Mouse (Mus musculus) mesoderm, embryonic 11.5 days (tissue): ENCODE results near the gene Zfp746.

Source experiments
- DNase-seq: peaks from one replicate; pipeline ENCODE4 v3.0.0-alpha.2; 2012; ENCODE audit warnings: low read depth, low spot score

Gene Zfp746

GRCm38 (mm10) chr6:48086471-48086878 lies at the start of gene Zfp746:
TSS of gene Zfp746 (minus strand) at chr6:48086593.
- DNase-seq: peak; percentile 91

- DNase-seq: peak; percentile 60
Observed at GRCm38 (mm10) chr6:48121092-48121491, 34.7 kb upstream of the Zfp746 start.

- DNase-seq: no peak
Observed at GRCm38 (mm10) chr6:48116036-48116435, 29.6 kb upstream of the Zfp746 start.

- DNase-seq: no peak
Observed at GRCm38 (mm10) chr6:48086957-48087715, 743 bp upstream of the Zfp746 start.

- peak; percentile 26 for DNase-seq
Observed at GRCm38 (mm10) chr6:48085521-48086404, 630 bp downstream of the Zfp746 start.

- DNase-seq: no peak
Observed at GRCm38 (mm10) chr6:48083733-48084191, 2.6 kb downstream of the Zfp746 start.

GRCm38 (mm10) chr6:48081952-48082351 lies 4.4 kb downstream of the Zfp746 start:
- no peak for DNase-seq

- DNase-seq: no peak
Observed at GRCm38 (mm10) chr6:48081021-48081420, 5.4 kb downstream of the Zfp746 start.

GRCm38 (mm10) chr6:48073316-48073715 lies 13.1 kb downstream of the Zfp746 start:
- no peak for DNase-seq

GRCm38 (mm10) chr6:48067492-48067891 lies 18.9 kb downstream of the Zfp746 start:
- DNase-seq: no peak

GRCm38 (mm10) chr6:48065587-48066075 lies 20.8 kb downstream of the Zfp746 start:
- DNase-seq: no peak

- DNase-seq: no peak
Observed at GRCm38 (mm10) chr6:48064451-48064850, 21.9 kb downstream of the Zfp746 start.

GRCm38 (mm10) chr6:48063940-48064339 lies 22.5 kb downstream of the Zfp746 start:
- no peak for DNase-seq

GRCm38 (mm10) chr6:48060895-48061294 lies 25.5 kb downstream of the Zfp746 start:
- DNase-seq: no peak

- no peak for DNase-seq
Observed at GRCm38 (mm10) chr6:48060421-48060820, 26.0 kb downstream of the Zfp746 start.

GRCm38 (mm10) chr6:48052136-48052535 lies 34.3 kb downstream of the Zfp746 start:
- DNase-seq: no peak

- no peak for DNase-seq
Observed at GRCm38 (mm10) chr6:48051666-48052065, 34.7 kb downstream of the Zfp746 start.

GRCm38 (mm10) chr6:48049273-48050065 lies 36.9 kb downstream of the Zfp746 start:
- no peak for DNase-seq

- DNase-seq: peak; percentile 82
Observed at GRCm38 (mm10) chr6:48048426-48049272, 37.7 kb downstream of the Zfp746 start, which contains the start of gene Zfp777. TSS of gene Zfp777 (minus strand) at chr6:48048911.
